Mouse (Mus musculus) cerebral cortex, adult 2 months (tissue): Measurements from ENCODE around the gene Mok.

ENCODE experiments used
- WGBS: fragments of 180-500 bp; shearing (Covaris S2); methylation state at CpG from one replicate; pipeline ENCODE4 v1.1.7; 2018; 5-methylcytosine and 5-hydroxymethylcytosine counted together

Mok gene

GRCm38 (mm10) chr12:110840348-110841198 lies at the start of gene Mok:
Mok (minus strand) TSS chr12:110840939.
- WGBS: under 1% methylated on average over 71 of the region's 71 CpGs

- under 1% methylated on average over 74 of the region's 74 CpGs for WGBS
Measured at GRCm38 (mm10) chr12:110889036-110890020, 48.6 kb upstream of the Mok start, which contains the start of the genes Cinp and Tecpr2. Cinp (minus strand) TSS chr12:110889145. Tecpr2 (plus strand) TSS chr12:110889264.

- WGBS: under 1% methylated on average over 25 of the region's 25 CpGs
Measured at GRCm38 (mm10) chr12:110888606-110889005, 47.9 kb upstream of the Mok start.

- 26% methylated on average over 12 of the region's 12 CpGs for WGBS
Measured at GRCm38 (mm10) chr12:110888106-110888505, 47.4 kb upstream of the Mok start.

GRCm38 (mm10) chr12:110885251-110885650 lies 44.5 kb upstream of the Mok start:
- 94% methylated on average over 2 of the region's 2 CpGs for WGBS

- WGBS: 77% methylated on average over 7 of the region's 7 CpGs
Measured at GRCm38 (mm10) chr12:110882291-110882690, 41.6 kb upstream of the Mok start.

- 67% methylated on average over 2 of the region's 2 CpGs for WGBS
Measured at GRCm38 (mm10) chr12:110875351-110875750, 34.6 kb upstream of the Mok start.

GRCm38 (mm10) chr12:110871247-110871646 lies 30.5 kb upstream of the Mok start:
- WGBS: 96% methylated on average over 5 of the region's 5 CpGs

GRCm38 (mm10) chr12:110870107-110870506 lies 29.4 kb upstream of the Mok start:
- WGBS: 92% methylated on average over 4 of the region's 4 CpGs

GRCm38 (mm10) chr12:110865989-110866388 lies 25.2 kb upstream of the Mok start:
- WGBS: 46% methylated on average over 10 of the region's 10 CpGs

- WGBS: 31% methylated on average over 6 of the region's 6 CpGs
Measured at GRCm38 (mm10) chr12:110865571-110865970, 24.8 kb upstream of the Mok start.

- 59% methylated on average over 6 of the region's 6 CpGs for WGBS
Measured at GRCm38 (mm10) chr12:110864008-110864407, 23.3 kb upstream of the Mok start.

GRCm38 (mm10) chr12:110861256-110861655 lies 20.5 kb upstream of the Mok start:
- 54% methylated on average over 7 of the region's 7 CpGs for WGBS

- 96% methylated on average over 15 of the region's 15 CpGs for WGBS
Measured at GRCm38 (mm10) chr12:110858681-110859080, 17.9 kb upstream of the Mok start.

- WGBS: 78% methylated on average over 7 of the region's 7 CpGs
Measured at GRCm38 (mm10) chr12:110857196-110857595, 16.5 kb upstream of the Mok start.

- WGBS: 82% methylated on average over 32 of the region's 32 CpGs
Measured at GRCm38 (mm10) chr12:110854786-110855737, 14.3 kb upstream of the Mok start.

- WGBS: 75% methylated on average over 1 of the region's 1 CpGs
Measured at GRCm38 (mm10) chr12:110851923-110852322, 11.2 kb upstream of the Mok start.

- WGBS: 77% methylated on average over 12 of the region's 12 CpGs
Measured at GRCm38 (mm10) chr12:110851414-110851813, 10.7 kb upstream of the Mok start.

GRCm38 (mm10) chr12:110850929-110851256 lies 10.2 kb upstream of the Mok start:
- WGBS: 14% methylated on average over 9 of the region's 9 CpGs

- WGBS: under 1% methylated on average over 85 of the region's 89 CpGs
Measured at GRCm38 (mm10) chr12:110850010-110850928, 9.5 kb upstream of the Mok start, which contains the start of gene Zfp839. Zfp839 (plus strand) TSS chr12:110850253.
